Mouse (Mus musculus): ENCODE measurements at regions not wholly inside any gene's neighbourhood (a gene's known extent, or its start where the extent isn't known, plus 50 kb on each side); places are given as distances from the start of the nearest gene placed in this dataset.

DNA sequence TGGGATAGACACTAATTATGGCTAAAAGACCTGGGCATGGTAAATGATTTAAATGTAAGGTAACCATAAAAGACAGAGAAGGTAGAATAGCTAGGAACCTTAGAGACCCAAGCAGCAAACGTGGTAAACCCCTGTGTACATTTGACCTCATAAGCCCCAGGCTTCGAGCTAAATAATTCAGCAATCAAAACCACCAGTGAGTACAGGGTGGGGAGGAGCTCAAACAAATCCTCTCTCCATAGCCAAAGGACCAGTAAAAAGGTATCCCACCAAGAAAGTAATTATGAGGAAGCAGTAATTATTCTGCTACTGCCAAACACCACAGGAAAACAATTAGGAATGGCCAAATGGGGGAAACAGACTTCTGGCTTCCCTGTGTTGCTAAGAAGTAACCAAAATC, 122.5 kb upstream of the Ogfrl1 start:
- TF ChIP-seq CTCF (IDR thresholded peaks at IDR 0.05; ENCODE audit: extremely low read depth, insufficient read depth, low read length) (no peak), POLR2A (IDR thresholded peaks at IDR 0.05; ENCODE audit: extremely low read depth, insufficient read depth, low read length) (no peak)
